Mouse (Mus musculus) CH12F3 (cell line): ENCODE results near the gene Zfp654.

Experiments used
- in situ Hi-C: fragments of 300-500 bp; cut with MboI; formaldehyde crosslinking; loops from 2 replicates; pipeline ENCODE4 v1.14.3; 2020; ENCODE audit warnings: low sequenced_read_pairs

The Zfp654 gene

DNA sequence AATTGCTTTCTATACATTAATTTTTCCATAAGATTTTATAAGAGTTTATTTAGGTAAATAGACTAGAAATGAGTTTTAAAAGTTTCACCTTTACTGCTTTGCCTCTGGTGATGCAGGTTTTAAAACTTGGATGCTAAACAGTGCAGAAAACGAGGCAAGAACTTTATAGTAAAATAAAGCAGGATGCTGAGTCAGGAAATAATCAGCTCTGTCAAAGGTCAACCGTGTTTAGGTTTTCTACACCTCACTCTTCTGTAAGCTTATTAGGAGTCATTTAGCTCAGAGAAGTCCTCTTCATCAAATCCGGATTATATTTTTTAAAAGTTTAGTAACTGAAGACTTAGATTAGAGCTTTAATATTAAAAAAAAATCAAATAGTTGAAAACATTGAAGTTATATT is 5.5 kb upstream of the Zfp654 start:
- in situ Hi-C loops, result no loop called here

GRCm38 (mm10) chr16:64852891-64853290 is 1.4 kb upstream of the Zfp654 start:
- in situ Hi-C loops, result no loop called here

DNA sequence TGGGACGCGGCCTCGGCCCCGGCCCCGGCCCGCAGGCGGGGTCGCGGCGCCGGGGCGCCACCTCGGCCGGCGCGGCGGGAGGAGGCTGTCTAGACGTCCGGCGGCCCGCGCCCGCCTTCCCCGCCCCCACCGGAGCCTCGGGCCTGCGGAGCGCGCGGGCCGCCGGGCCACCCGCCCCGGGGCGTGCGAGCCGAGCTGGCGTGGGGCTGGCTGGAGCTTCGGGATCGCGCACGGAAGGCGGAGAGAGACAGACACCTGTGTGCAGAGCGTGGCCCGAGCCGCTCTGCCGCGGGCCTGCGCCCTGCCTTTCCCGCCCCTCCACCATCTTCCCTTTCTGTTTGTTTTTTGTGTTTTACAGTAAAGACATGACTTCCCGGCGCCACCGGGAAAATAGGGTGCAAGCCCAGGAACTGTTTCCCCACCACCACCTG is 1.0 kb upstream of the Zfp654 start:
- in situ Hi-C loops, result no loop called here

DNA sequence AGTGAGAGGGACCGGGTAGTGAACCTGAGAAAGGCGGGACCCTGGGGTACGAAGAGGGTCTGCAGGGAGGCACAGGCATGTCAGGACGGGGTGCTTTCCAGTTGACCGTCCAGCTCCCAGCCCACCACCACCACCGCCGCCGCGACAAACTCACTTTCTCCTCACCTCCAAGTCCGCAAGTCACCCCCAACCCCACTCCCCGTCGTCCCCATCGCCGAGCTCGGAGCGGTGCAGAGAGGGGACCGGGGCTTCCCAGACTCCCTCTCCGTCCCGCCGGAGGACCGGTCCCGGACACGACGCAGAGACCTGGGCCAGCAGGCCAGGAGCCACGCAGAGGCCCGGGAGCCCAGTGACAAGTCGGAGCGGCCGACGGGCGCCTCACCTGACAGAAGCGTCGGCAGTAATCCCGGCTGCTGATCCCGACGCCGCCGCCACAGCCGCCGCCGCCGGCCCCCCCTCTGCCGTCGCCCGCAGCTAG is 328 bp downstream of the Zfp654 start:
- in situ Hi-C loops, result no loop called here

- in situ Hi-C loops, result no loop called here
These were observed 966 bp downstream of the Zfp654 start for GRCm38 (mm10) chr16:64850287-64851084.

GRCm38 (mm10) chr16:64845947-64846346 is 5.5 kb downstream of the Zfp654 start:
- in situ Hi-C loops, result no loop called here

- in situ Hi-C loops, result no loop called here
These were observed 9.1 kb downstream of the Zfp654 start for GRCm38 (mm10) chr16:64842374-64842729.

DNA sequence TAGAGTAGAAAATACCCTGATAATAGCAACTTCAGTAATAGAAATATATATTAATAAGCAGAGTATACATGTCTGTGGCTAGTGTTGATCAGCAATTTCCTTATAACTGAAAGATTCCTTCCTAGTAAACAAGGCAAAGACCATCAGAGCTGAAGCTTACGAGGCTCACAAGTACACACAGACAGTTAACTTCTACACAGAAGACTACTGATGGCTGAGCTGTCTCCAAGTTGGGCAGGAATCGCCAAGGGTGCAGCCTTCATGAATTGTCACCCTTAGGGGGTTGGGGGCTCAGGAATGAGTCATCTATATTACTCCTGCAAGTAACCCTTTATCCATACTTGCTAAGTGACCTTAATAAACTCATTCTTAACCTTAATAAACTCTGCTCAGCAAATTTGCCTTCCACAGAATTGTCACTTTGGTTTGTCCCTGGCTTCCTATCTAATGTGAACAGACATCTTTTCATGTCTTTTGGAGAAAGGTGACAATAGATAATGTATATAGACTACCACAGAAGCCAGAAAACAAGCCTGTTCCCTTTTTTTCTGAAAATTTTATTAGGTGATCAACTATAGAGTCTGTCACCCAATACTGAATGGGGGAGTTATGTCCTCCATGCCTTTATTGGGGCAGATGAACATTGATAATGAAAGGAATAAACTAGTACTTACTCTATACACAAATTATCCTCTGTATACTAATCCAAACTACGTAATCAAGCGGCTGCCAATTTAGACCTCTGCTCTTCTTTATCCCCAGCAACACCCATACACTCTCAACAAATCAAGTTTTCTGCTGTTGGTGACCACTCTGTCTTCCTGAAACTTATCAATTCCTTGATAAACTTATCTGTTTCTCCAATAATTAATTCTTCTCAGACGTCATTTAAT is 9.7 kb downstream of the Zfp654 start:
- in situ Hi-C loops, result no loop called here

- in situ Hi-C loops, result no loop called here
These were observed 14.7 kb downstream of the Zfp654 start for GRCm38 (mm10) chr16:64836709-64837108.

GRCm38 (mm10) chr16:64835996-64836545 is 15.4 kb downstream of the Zfp654 start:
- in situ Hi-C loops, result no loop called here

- in situ Hi-C loops, result no loop called here
These were observed 21.2 kb downstream of the Zfp654 start for GRCm38 (mm10) chr16:64830291-64830690.

GRCm38 (mm10) chr16:64824474-64824873 is 27.0 kb downstream of the Zfp654 start:
- in situ Hi-C loops, result no loop called here

DNA sequence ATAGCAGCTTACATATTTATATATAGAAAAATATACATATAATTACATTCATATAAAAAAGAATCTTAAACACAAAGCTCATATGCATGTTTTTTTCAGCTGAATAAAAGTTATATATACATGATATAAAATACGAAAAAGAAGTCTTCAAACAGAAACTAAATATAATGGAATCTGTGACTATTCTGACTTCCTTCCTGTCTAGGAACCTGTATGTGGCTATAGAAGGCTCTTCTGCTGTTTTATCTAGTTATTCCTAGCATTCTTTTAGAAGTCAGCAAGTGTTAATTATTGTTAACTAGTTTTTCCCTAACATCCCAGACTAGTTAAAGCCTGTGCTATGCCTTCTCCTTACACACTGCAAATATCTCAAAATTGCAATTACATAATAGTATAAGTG is 27.6 kb downstream of the Zfp654 start:
- in situ Hi-C loops, result no loop called here

GRCm38 (mm10) chr16:64817094-64817765 is 34.2 kb downstream of the Zfp654 start:
- in situ Hi-C loops, result no loop called here

GRCm38 (mm10) chr16:64803041-64803440 is 48.4 kb downstream of the Zfp654 start:
- in situ Hi-C loops, result no loop called here

DNA sequence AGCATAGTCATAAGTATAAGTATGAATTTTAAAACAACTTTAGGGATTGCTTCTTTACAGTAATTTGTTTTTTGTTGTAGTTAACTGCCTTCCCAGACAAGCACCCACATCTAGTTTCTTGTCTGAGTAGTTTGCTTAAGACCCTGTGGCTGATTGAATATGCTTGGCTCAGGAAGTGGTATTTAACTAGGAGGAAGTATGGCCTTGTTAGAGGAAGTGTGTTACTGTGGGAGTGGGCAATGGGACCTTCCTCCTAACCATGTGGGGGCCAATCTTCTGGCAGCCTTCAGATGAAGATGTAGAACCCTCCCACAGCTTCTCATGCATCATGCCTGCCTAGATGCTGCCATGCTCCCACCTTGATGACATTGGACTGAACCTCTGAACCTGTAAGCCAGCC is 49.8 kb downstream of the Zfp654 start:
- in situ Hi-C loops, result no loop called here

- in situ Hi-C loops, result no loop called here
These were observed 51.1 kb downstream of the Zfp654 start for GRCm38 (mm10) chr16:64800393-64800792.

DNA sequence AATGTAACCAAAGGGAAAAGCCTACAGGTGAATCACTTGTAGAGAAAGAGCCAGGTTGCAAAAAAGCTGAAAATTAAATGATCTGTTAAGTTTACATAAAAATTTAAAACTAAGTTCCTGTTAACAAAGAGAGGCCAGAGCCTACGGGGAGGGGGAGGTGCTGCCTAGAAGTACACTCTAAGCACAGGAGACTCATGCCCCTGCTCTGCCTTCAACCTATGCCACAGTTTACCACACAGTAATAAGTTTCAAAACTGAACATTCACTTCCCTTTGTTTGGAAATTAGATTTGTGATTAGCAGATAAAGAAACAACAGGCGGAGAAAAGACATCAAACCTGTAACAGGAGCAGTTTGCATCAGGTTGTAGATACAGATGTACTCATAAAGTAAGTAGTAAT is 56.6 kb downstream of the Zfp654 start:
- in situ Hi-C loops, result no loop called here

- in situ Hi-C loops, result no loop called here
These were observed 61.7 kb downstream of the Zfp654 start for GRCm38 (mm10) chr16:64789706-64790105.

DNA sequence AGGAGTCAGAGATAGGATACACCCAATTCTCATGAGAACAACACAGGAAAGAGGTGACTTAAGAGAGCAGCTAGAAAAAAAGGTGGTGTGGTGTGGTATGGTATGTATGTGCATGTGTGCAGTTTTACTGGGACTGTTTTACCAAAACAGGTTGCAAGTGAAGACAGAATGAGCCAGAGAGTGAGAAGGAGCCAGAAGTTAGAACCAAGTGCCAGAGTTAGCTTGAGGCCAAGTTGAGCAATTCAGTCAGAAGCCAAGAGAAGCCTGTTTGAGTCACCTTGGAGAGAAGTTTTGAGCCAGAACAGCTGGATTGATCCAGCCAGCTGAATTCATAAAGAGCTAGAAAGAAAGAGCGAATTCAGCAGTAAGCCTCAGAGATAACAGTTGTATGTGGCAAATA is 75.9 kb downstream of the Zfp654 start:
- in situ Hi-C loops, result no loop called here

GRCm38 (mm10) chr16:64771431-64771818 is 80.0 kb downstream of the Zfp654 start:
- in situ Hi-C loops, result loop anchor here (25.0 kb wide), 1 partner anchor 716 kb away; no protein-coding TSS in a partner anchor
